12 mouse cellular contexts compared by ENCODE assay signal in genomic region chr4:142046496-142046895, GRCm38 (mm10).
"Had no signal": no experiment of that assay in that cellular context is flagged by ENCODE, and none has a peak within 500 bp of the region (broad histone marks: within the 10 kb centered on the region; RNA-seq: fewer than 3 reads in every experiment).

No protein-coding gene starts in this region.

- H3K27ac ChIP-seq: hindbrain, embryonic 13.5 days; hindbrain, postnatal 0 days; limb, embryonic 15.5 days; liver, embryonic 13.5 days; macrophage had no signal

- H3K9me3 ChIP-seq: hindbrain, embryonic 13.5 days; limb, embryonic 15.5 days; liver, embryonic 13.5 days; lung, embryonic 15.5 days had no signal

- ATAC-seq: hindbrain, postnatal 0 days; liver, postnatal 0 days; midbrain, embryonic 16.5 days had no signal

- H3K4me3 ChIP-seq: hindbrain, embryonic 13.5 days; limb, embryonic 15.5 days; liver, embryonic 13.5 days; lung, embryonic 15.5 days; megakaryocyte, embryonic 14.5 days had no signal

- DNase-seq: liver, embryonic 13.5 days; liver, postnatal 0 days; lung, postnatal 14 days; right cerebral cortex, postnatal 14 days had no signal

- H3K36me3 ChIP-seq: hindbrain, embryonic 13.5 days; limb, embryonic 15.5 days; lung, embryonic 15.5 days had no signal

- H3K4me2 ChIP-seq: hindbrain, embryonic 13.5 days; limb, embryonic 15.5 days; liver, embryonic 13.5 days; lung, embryonic 15.5 days; midbrain, embryonic 11.5 days had no signal

- H3K27me3 ChIP-seq: limb, embryonic 15.5 days; lung, embryonic 15.5 days had no signal

- H3K9ac ChIP-seq: hindbrain, embryonic 13.5 days; limb, embryonic 15.5 days; liver, embryonic 13.5 days; liver, postnatal 0 days; lung, embryonic 15.5 days had no signal
